Mouse (Mus musculus) ovary, postnatal 36 days (tissue): ENCODE results near the gene Rab43.

Source experiments
- DNase-seq: peaks from one replicate; pipeline ENCODE4 v3.0.0; 2022; ENCODE audit warnings: low spot score, mixed read lengths

Gene Rab43

DNA sequence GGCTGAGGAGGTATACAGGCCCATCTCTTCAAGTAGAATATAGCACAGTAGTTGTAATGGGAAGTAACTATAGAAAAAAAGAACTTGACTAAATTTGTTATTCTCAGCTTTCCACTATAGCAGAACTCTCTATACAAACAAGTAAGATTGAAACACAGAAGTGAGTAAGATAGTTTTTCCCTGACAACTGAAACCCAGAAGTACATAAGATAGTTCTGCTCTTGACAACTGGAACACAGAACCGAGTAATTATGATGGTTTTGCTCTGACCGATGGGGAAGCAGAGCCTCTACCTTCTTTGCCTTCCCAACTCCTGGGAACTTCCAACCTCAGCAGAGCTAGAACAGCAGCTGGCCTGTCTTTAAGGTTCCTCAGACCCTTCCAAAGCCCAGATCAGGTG, 2.8 kb downstream of the Rab43 start:
- no peak for DNase-seq

DNA sequence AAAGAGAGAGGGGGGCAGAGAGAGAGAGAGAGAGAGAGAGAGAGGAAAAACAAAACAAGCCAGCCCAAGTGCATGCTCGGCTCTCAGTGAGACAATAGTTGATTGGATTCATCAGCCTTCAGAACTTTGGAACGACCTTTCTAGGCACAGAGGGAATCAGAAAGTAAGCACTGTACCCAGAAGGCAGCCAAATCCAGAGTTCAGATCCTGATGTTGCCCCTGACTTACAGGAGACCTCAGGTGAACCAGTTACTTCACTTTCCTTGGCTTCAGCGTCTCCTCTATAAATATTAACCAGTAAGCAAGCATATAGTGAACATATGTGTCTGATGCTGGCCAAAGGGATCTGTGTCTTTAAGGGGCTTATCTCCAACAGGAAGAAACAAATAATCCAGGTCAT, 3.4 kb downstream of the Rab43 start:
- DNase-seq, result no peak

DNA sequence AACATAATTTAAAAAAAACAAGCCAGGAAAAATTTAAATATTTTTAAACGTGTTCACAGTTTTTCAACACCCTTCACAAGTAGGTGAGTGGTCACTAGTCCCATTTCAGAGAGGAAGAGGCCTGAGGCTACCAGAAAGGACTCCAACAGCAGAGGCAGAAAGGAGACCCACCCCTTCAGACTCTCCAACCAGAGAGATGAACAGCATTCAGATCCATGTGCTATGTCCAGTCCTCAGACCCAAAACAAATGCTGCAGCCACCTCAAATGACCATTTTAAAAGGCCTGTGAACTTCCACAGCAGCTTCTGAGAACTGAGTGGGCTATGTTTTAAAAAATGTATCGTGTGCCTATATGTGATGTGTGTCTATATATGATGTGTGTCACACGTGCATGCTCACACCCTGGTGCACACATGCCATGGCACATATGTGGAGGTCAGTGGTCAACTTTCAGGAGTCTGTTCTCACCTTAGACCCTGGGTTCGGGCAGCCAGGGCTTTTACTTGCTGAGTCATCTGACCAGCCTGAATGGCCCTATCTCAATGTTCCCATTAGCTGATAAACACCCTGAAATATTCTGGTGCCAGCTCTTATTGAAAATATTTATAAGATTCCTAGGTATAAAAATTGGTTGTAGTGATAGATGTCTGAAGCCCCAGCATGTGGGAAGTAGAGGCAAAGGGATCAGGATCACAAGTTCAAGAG, 4.1 kb downstream of the Rab43 start:
- no peak for DNase-seq

DNA sequence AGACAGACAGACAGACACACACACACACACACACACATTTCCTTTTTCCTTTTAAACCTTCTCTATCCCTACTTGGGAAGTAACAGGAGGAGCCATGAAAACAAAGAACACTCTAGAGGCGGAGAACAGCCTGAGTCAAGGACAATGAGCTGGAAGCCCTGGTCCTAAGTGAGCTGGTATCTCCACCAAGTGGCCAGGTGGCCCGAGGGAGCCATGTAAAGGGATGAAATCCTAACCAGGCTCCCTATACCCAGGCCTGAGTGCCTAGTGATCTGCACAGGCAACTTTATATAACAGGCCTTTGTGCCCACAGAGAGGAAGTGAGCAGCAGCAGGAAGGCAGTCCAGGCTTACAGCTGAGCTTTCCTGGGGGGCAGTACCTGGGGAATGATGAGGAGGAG, 5.1 kb downstream of the Rab43 start:
- peak; percentile 25 for DNase-seq

DNA sequence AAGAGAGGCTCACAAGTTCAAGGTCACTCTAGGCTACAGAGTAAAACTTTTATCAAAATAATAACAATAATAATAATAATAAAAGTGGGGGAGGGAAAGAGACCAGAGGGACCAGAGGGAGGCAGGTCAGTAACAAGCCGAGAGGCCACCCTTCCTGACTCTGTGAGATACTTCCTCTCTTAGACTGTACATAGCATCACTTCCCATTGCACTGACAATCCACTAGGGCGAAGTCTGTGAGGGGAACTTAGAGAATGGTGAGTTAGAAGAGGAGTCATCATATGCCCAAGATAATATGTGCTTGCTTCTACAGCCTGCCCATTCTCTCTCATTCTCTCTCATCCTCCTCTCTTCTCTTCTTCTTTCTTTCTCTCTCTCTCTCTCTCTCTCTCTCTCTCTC, 5.9 kb downstream of the Rab43 start:
- no peak for DNase-seq

DNA sequence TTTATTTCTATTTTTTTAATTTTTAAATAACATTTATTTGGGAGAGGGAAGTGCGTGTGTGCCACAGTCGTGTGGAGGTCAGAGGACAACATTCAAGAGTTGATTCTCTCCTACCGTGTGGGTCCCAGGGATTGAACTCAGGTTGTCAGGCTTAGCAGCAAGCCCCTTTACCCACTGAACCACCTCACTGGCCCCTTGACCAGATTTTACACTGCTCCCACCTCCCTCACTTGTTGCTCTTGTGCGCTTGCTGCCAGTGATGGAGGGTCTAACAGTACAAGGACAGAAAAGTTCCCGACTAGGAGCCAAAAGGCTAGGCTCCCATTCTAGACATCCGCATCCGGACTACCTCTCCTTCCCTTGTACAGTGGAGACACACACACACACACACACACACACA, 6.5 kb downstream of the Rab43 start:
- DNase-seq, result no peak

DNA sequence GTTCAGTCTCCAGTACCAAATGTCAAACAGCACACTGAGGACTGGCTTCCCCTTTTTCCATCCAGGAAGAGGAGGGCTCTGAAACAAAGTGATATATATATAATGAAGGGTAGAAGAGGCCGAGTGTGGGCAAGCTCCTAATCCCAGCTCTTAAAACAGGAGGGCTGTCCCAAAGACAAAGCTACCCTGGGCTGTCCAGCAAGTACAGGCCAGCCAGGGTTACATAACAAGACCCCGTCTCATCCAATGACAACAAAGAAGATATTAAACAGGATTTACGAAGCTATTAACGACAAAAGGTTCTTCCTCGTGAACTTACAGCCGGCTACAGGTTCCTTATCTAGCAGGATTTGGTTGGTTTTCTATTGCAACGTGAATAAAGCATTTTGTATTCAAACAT, 7.1 kb downstream of the Rab43 start:
- no peak for DNase-seq

DNA sequence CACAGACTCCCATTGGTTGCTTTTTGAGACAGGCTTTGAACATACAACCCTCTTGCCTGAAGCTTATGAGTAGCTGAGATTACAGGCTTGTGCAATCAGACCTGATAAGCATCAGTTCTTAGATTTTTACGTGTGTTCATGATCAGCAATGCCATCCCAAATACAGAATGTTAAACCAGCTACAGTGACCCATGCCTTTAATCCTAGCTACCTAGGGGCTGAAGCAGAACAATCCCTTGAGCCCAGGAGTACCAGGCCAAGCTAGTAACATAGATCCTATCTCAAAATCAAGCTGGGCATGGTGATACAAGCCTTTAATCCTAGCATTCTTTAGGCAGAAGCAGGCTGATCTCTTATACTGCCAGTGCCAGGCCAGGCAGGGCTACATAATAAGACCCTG, 7.9 kb downstream of the Rab43 start:
- DNase-seq, result no peak

DNA sequence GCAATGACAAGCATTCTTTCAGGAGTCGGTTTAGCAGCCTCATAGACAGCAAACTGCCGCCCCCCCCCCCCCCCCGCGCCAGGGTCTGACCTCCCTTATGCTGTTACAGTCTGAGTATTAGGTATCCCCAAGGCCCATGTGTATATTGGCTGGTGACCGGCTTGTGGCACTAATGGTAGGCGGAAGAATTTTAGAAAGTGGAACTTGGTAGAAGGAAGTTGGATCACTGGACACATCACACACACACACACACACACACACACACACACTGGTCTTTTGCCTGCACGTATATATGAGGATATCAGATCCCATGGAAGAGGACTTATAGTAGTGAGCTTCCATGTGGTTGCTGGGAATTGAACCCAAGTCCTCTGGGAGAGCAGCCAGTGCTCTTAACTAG, 9.5 kb downstream of the Rab43 start:
- DNase-seq, result no peak

DNA sequence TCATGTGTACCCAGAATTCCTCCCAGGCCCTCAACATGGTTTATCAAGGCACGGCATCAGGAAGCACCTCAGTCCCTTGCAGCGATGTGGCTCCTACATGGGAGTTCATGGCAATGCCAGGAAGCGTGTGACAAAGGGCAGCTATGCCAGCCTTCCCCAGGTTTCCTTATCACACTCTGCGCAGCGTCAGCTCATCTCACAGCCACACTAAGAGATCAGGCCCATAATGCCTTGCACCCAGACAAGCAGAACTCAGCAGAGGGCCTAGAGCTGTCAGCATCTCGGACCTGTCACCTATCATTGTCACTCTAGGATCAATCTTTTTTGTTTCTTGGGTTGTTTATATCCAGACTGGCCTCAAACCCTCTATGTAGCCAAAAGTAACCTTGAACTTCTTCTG, 12.4 kb downstream of the Rab43 start:
- DNase-seq, result no peak

DNA sequence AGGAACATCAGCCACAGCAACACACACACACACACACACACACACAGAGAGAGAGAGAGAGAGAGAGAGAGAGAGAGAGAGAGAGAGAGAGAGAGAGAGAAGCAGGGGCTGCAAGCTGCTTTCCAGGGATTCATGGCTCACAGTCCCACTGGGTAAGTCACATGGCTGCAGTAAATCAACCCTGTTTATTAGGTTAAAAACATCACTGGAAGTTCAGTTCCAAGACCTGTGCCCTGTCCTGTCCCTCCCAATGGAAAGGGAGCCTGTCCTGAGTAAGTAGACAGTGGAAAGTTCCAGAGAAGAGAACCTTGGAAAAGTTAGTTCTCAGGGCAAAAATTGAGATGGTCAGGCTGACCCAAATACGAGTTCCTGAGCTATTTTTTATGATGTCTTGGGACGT, 14.6 kb downstream of the Rab43 start:
- DNase-seq, result no peak

DNA sequence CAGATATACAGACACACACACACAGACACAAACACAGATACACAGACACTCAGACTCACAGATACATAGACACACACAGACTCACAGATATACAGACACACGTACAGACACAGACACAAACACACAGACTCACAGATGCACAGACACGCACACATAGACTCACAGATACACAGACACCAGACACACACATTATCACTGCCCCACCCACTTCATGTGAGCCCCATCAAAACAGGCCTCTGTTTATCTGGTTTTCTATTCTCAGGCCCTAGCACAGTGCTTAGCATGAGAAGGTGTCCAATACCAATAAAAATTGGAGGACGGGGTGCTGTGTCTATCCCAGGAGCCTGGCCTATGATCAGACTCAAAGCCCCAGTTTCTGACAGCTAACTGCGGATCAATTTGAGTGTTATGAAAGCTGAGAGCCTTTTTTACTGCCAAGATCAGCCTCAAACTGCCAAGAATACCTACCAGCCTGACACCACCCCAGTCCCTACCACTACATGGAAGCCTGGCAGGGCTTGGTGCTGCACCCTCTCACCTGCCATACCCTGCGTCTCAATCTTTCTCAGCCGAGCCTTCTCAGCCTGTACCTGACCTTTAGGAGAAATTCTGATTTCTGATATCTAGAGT, 15.6 kb downstream of the Rab43 start:
- no peak for DNase-seq

DNA sequence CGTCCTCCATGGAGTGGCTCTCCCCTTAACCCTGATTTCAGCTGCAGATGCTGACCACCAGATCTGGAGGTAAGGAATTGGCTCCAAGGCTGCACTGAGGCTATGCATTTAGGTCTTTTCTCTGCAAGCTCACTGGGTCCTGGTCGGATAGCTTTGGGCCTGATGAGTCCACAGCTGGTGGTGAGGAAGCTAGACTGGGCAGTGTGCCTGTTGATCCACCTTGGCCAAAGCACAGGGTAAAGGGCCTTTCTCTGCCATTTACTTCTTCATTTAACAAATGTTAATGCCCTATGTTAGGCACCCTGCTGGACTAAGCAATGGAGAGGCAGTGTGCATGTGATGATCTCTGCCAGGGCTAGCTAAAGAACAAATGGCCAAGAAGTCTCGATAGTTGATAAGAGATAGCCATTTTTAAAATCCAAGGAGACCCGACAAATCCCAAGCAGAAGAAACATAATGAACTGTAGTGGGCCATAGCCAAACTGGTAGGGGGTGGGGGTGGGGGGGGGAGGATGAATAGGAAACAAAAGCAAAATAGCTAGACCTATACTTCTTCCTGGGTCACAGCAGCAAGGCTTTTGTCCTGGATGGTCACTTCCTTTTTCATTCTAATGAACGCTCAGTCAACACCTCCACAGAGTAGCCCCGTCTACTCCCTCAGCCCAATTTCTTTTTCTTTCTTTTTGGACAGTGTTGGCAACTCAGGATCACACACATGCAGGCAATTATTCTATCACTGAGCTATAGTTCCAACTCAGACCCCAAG, 16.4 kb downstream of the Rab43 start:
- no peak for DNase-seq

DNA sequence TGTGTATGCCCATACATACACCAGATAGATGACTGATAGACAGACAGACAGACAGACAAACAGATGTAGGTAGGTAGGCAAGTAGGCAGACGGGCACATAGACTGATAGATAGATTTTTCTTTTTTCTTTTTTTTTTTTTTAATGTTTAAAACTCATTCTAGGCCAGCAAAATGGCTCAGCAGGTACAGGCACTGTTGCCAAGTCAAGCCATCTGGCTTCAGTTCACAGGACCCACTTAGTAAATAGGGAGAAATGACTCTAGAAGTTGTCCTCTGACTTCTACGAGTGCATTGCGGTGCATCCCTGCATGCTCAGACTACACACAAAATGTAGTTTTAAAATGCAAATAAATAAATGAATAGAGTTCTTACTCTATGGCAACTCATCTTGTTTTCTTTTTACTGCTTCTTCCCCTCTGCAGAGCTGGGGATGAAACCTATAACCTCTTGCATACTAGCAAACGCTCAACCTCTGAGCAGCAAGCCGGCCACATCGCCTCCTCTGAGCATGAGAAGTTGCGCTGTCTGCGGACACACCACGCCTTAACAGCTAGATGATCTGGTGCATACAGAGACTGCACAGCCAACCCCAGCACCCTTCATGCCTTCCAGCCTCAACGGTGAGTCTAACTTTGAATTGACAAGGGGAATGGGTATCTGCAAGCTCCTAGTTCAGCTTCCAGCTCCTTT, 18.0 kb downstream of the Rab43 start:
- no peak for DNase-seq

DNA sequence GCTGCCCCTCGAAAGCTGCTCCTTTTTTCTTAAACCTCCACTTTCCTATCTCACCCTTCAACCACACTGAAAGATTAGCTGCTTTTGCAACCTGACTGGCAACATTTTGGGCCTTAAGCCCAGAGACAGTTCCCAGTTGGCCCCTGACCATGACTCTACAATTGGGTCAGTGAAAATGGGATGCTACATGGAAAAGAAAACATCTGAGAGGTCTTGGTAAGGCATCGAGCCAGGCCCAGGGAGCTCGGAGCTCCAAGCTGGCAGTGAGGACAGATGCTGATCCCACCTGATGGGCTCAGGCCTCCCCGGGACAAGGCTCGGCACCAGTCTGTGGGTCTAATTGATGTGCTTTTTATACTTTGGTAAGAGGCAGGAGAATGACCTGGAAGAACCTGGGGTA, 20.1 kb downstream of the Rab43 start:
- DNase-seq, result no peak

DNA sequence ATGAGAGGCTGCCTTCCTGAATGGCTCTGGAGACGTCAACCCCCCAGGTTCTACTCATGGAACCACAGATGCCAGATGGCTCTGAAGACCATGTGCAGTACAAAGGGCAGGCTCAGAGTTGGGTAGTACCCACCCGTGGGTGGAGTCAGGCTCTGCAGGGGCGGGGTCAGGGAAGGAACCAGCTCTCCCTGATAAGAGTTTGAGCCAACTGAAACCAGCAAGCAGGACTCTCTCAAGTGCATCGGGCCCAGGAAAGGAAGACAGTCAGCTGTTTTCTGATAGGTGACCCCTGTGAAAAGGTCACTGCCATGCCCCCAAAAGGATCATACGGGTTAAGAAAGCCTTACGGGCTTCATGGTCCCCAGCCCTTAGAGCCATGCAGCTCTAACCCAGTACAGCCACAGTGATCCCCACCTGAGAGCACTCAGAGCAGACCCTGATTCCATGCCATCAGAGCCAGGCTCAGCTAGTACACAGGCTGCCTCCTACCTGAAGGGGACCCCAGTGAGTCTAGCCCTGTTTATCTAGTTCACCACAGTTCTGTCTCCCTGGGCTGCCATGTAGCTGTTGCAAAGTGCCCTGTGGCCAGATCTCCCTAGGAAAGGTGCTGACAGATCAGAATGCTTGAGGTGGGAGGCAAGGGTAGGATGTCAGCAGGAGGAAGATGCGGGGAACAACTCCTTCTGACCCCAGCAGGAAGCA, 21.0 kb downstream of the Rab43 start:
- DNase-seq, result no peak

DNA sequence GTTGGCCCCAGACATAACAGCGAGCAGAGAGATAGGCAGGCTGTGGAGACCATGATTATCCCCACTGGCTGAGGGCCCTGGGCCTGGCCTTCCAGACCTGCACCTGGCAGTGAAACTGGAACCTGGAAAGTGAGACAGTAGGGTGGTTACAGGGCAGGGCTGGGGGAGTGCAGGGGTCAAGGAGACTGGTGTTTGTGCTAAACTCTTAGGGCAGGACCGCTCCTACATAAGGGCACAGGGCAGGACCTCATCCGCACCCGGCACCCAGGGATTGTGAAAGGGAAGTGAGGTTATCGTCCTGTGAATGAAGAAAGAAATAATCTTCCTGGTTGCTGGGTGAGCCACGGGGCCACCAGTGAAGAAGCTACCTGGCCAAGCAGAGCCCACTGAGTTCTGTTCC, 22.2 kb downstream of the Rab43 start:
- no peak for DNase-seq

DNA sequence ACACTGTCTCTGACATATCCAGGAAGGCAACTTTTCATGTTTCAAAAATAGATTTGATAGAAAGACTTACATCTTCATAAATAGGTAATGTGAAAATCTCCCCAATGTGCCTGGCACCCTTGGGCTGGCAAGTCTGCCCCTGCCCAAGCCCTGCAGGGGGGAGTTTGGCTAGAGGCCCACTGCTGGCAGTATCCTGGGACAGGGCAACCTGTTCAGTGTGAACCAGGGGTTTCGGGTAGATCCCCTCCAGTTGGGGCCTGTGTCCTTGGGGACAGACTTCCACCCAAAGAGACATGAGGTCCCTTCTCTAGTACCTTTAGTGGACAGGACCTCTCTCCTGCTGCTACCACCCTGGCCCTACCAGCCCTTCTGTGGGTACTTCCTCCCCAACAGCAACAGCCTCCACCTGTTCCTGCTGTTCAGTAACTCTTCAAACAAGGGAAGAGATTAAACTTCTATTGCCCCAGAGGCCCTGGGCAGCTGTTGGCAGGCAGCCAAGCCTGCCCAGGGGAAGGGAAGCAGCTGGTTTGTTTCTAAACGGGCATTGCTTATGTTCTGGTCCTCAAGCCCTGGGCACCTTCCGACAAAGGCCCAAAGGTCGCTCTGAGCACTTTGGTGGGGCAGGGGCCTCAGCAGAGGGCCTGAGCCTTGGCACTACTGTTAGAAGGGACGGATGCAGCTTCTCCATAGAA, 22.9 kb downstream of the Rab43 start:
- peak; percentile 68 for DNase-seq

DNA sequence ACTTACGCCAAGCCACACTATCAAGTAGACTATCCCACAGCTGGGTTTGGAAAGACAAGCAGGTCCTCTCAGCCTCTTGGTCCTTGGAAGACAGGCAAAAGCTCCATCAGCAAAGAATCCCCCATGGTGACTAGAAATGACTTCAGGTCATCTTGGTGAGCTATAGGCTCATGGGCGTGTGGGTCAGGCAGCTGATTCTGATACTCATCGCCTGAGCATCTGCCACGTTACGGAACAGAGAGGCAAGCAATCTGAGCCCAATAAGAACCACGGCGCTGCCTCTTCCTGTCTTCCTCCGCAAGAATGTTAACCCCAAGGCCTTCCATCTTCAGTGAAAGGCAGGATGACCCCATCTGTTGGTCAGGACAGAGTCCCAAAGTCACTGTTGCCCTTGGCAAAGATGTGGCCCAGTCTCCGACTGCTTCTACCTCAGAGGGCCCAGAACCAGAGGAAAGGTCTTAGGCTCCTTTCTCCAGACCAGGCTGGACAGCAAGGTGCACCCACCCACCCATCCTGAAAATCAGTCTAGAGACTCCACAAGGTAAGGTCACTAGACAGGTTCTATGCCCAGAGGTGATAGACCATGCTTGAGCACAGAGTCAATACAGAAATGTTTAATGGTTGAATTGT, 23.6 kb downstream of the Rab43 start:
- DNase-seq, result no peak

DNA sequence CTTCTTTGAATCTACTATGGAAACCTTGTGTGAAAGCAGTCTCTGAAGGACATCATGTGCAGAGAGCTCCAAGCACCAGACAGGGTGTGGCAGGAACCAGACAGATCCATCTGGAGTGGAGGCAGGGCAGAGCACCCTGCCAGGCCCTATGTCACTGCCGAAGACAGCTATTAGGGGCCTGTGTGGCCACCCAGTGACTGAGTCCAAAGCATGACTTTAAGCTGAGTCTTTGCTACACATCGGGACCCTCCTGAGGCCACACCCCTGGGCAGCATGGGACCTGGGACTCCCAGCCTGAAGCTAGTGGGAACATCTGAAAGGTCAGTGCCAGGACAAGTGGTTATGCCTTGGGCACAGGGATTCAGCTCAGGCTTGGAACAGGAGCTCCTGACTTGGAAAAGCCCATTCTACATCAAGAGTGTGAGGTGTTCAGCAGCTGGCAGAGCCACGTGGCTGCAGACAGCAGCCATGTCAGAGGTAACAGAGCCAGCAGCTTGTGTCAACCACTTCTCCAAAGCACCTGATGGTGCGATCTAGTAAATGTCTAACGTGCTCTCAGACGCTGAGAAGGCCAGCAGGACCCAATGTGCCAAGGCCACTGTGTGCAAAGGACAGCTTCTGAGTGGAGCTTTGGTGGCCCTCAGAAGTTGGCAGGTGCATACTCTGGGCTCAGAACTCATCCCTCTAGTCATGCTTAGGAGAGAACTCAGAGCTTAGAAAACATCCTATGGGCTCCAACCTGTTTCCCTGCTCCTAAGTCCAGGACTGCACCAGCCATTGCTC, 24.7 kb downstream of the Rab43 start:
- no peak for DNase-seq
